Mouse (Mus musculus) heart, embryonic 11.5 days (tissue): ENCODE results near the gene Stap1. TPM values are rescaled to one million over a fixed set of nuclear protein-coding genes. Genes with fewer than 3 reads are reported as not detected.

Experiments used
- ATAC-seq: fragments of 200-750 bp; cut with Nextera tagmentation; replicated peaks from 2 replicates; pipeline ENCODE4 v1.8.0; 2017; ENCODE audit warnings: moderate library complexity; ENCODE audit not compliant: insufficient number of reproducible peaks, low FRiP score, low TSS enrichment
- H3K27ac ChIP-seq: fragments of 300-500 bp; sonication (generic); 2 replicates; pipeline ENCODE4 v1.5.1; 2014; ENCODE audit warnings: mild to moderate bottlenecking, low read depth, low read length
- H3K27me3 ChIP-seq: fragments of 300-500 bp; sonication (generic); 2 replicates; pipeline ENCODE4 v1.6.1; 2014; ENCODE audit warnings: mild to moderate bottlenecking, low read length, mixed read lengths; ENCODE audit not compliant: control insufficient read depth, insufficient read depth
- H3K36me3 ChIP-seq: fragments of 300-500 bp; sonication (generic); 2 replicates; pipeline ENCODE4 v1.6.1; 2014; ENCODE audit warnings: mild to moderate bottlenecking, low read length, moderate library complexity, mixed read lengths; ENCODE audit not compliant: control insufficient read depth, insufficient read depth
- H3K4me1 ChIP-seq: fragments of 300-500 bp; sonication (generic); 2 replicates; pipeline ENCODE4 v1.6.1; 2014; ENCODE audit warnings: low read length; ENCODE audit not compliant: control insufficient read depth, insufficient read depth
- H3K4me2 ChIP-seq: fragments of 300-500 bp; sonication (generic); 2 replicates; pipeline ENCODE4 v1.6.1; 2014; ENCODE audit warnings: mild to moderate bottlenecking, moderate library complexity
- H3K4me3 ChIP-seq: fragments of 300-500 bp; sonication (generic); 2 replicates; pipeline ENCODE4 v1.5.1; 2014; ENCODE audit warnings: low read depth, low read length
- H3K9ac ChIP-seq: fragments of 300-500 bp; sonication (generic); 2 replicates; pipeline ENCODE4 v1.6.1; 2014; ENCODE audit warnings: mild to moderate bottlenecking, low read depth, low read length, moderate library complexity
- H3K9me3 ChIP-seq: fragments of 300-500 bp; sonication (generic); replicated peaks from 2 replicates; pipeline ENCODE4 v1.6.1; 2016; ENCODE audit warnings: low read length; ENCODE audit not compliant: control insufficient read depth
- WGBS: fragments of 180-500 bp; shearing (Covaris S2); extraction: QIAGEN DNeasy Blood & Tissue Kit; methylation state at CpG from one replicate; pipeline ENCODE4 v1.1.7; 2014; ENCODE audit not compliant: insufficient replicate concordance; 5-methylcytosine and 5-hydroxymethylcytosine counted together
- polyA plus RNA-seq: library from polyadenylated mRNA; unstranded; fragments of >200 nt; fragmentation: Nextera tagmentation; extraction: Ambion mirVana; gene quantifications from 2 replicates; pipeline ENCODE4 v1.2.1, GENCODE M21; 2014

The Stap1 gene
- 0.15 and 0.29 TPM in 2 replicates for polyA plus RNA-seq

- H3K36me3 ChIP-seq: no peaks in the 10 kb centered on the region
- H3K4me3 ChIP-seq: no peak within 1 kb of the TSS
- no peak within 1 kb of the TSS for H3K27ac ChIP-seq
- no peaks in the 10 kb centered on the region for H3K4me1 ChIP-seq
- 62% methylated on average over 7 of the region's 7 CpGs for WGBS
- ATAC-seq: no peak
- no peaks in the 10 kb centered on the region for H3K27me3 ChIP-seq
- H3K9ac ChIP-seq: no peak within 1 kb of the TSS
- H3K4me2 ChIP-seq: no peak within 1 kb of the TSS
- H3K9me3 ChIP-seq: no peaks in the 10 kb centered on the region
Measured at GRCm38 (mm10) chr5:86071538-86071937, at the start of gene Stap1. Gene Stap1, plus strand, starts transcription at chr5:86071746.

GRCm38 (mm10) chr5:86029820-86030219 lies 41.7 kb upstream of the Stap1 start:
- Histone ChIP-seq H3K4me1 (no peaks in the 10 kb centered on the region), H3K9ac (no peak overlapping the region), H3K36me3 (peaks cover 9% of the 10 kb centered on the region; the same call in 1 of the 2 replicates), H3K9me3 (no peaks in the 10 kb centered on the region), H3K4me3 (no peak overlapping the region), H3K27me3 (no peaks in the 10 kb centered on the region), H3K4me2 (no peak overlapping the region), H3K27ac (no peak overlapping the region)
- 84% methylated on average over 2 of the region's 2 CpGs for WGBS
- no peak for ATAC-seq

- 95% methylated on average over 1 of the region's 1 CpGs for WGBS
- H3K4me2 ChIP-seq: peak overlapping the region; percentile 36
- no peak for ATAC-seq
- H3K27me3 ChIP-seq: no peaks in the 10 kb centered on the region
- H3K9ac ChIP-seq: no peak overlapping the region
- no peaks in the 10 kb centered on the region for H3K9me3 ChIP-seq
- H3K4me3 ChIP-seq: no peak overlapping the region
- H3K4me1 ChIP-seq: peaks cover 5% of the 10 kb centered on the region; the same call in 1 of the 2 replicates
- no peaks in the 10 kb centered on the region for H3K36me3 ChIP-seq
- H3K27ac ChIP-seq: no peak overlapping the region
Measured at GRCm38 (mm10) chr5:86063501-86063900, 8.0 kb upstream of the Stap1 start.

DNA sequence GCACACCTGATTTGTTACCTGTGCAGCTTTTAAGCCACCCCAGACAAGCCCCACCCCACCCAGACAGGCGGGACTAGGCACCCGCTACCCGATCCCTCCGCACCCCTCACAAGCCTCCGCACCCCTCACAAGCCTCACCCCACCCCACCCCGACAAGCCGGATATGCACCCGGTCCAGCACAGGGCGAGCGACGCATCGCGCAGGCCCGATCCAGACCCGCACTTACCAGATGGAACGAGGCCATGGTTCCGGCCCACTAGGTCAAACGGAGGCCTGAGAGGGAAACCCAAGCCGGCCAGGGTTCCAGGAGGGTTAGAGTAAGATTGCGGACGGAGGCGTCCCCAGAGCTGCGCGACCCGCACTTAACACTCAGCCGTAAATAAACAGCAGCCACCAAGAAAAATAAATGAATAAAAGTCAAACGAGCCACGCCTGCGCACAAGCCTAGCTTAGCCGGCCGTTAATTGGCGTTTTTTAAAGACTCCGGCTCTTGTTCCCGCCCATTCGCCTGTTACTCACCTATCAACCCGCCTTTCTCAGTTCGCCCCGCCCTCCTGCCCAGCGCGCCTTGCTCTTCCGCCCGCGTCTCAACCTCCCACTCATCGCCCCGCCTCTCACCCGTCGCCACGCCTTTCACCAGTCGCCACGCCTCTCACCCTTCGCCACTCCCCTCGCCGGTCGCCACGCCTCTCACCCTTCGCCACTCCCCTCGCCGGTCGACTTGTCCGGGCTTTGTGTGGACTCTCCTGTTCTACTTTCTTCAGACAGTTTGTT lies 6.3 kb upstream of the Stap1 start, which contains the start of gene Cenpc1:
Gene Cenpc1 (minus strand): TSS at position 483 of the 775 bp plus-strand sequence.
- no peaks in the 10 kb centered on the region for H3K27me3 ChIP-seq
- peak within 1 kb of the TSS; percentile 87 for H3K27ac ChIP-seq
- no peaks in the 10 kb centered on the region for H3K9me3 ChIP-seq
- H3K4me3 ChIP-seq: peak within 1 kb of the TSS; percentile 80
- ATAC-seq: peak; percentile 96
- H3K9ac ChIP-seq: peak within 1 kb of the TSS; percentile 90
- peak within 1 kb of the TSS; percentile 63 for H3K4me2 ChIP-seq
- peaks cover 5% of the 10 kb centered on the region; the same call in 1 of the 2 replicates for H3K4me1 ChIP-seq
- no peaks in the 10 kb centered on the region for H3K36me3 ChIP-seq
- WGBS: under 1% methylated on average over 60 of the region's 60 CpGs

- peak; percentile 62 for ATAC-seq
- Histone ChIP-seq H3K9me3 (no peaks in the 10 kb centered on the region), H3K27me3 (no peaks in the 10 kb centered on the region), H3K4me3 (peak overlapping the region; percentile 80), H3K9ac (peak overlapping the region; percentile 52), H3K4me2 (peak overlapping the region; percentile 63), H3K27ac (peak overlapping the region; percentile 70), H3K4me1 (peaks cover 5% of the 10 kb centered on the region; the same call in 1 of the 2 replicates), H3K36me3 (no peaks in the 10 kb centered on the region)
- WGBS: under 1% methylated on average over 17 of the region's 17 CpGs
Measured at GRCm38 (mm10) chr5:86065876-86066550, 5.5 kb upstream of the Stap1 start.

- ATAC-seq: no peak; the same call in 1 of the 2 replicates
- peak overlapping the region; percentile 80 for H3K4me3 ChIP-seq
- 1% methylated on average over 17 of the region's 17 CpGs for WGBS
- H3K27ac ChIP-seq: no peak overlapping the region; the same call in 1 of the 2 replicates
- H3K27me3 ChIP-seq: no peaks in the 10 kb centered on the region
- no peaks in the 10 kb centered on the region for H3K9me3 ChIP-seq
- peak overlapping the region; percentile 63 for H3K4me2 ChIP-seq
- H3K36me3 ChIP-seq: no peaks in the 10 kb centered on the region
- peak overlapping the region; percentile 52 for H3K9ac ChIP-seq
- H3K4me1 ChIP-seq: peaks cover 5% of the 10 kb centered on the region; the same call in 1 of the 2 replicates
Measured at GRCm38 (mm10) chr5:86066551-86066929, 5.0 kb upstream of the Stap1 start.

DNA sequence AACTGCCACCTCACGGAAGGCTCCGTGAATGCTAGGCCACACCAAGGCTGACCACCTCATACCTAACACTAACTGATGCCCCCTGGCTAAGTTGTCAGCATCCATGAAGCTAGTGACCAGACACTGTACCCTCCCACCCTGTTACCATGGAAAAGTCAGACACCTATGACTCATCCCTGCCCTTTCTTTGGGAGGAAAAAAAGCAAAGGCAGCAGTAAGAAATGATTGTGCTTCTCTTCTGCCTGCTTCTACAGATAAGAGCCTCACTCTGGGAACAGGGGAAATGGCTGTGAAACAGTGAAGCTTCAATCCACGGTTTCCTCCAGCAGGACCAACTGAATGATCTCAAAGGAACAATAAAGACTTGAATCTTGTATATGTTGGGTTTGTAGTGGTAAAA lies 3.1 kb upstream of the Stap1 start:
- 57% methylated on average over 3 of the region's 3 CpGs for WGBS
- Histone ChIP-seq H3K9me3 (no peaks in the 10 kb centered on the region), H3K27me3 (no peaks in the 10 kb centered on the region), H3K9ac (no peak overlapping the region), H3K4me2 (no peak overlapping the region), H3K27ac (no peak overlapping the region), H3K4me3 (no peak overlapping the region), H3K36me3 (no peaks in the 10 kb centered on the region), H3K4me1 (peaks cover 5% of the 10 kb centered on the region; the same call in 1 of the 2 replicates)
- ATAC-seq: no peak

DNA sequence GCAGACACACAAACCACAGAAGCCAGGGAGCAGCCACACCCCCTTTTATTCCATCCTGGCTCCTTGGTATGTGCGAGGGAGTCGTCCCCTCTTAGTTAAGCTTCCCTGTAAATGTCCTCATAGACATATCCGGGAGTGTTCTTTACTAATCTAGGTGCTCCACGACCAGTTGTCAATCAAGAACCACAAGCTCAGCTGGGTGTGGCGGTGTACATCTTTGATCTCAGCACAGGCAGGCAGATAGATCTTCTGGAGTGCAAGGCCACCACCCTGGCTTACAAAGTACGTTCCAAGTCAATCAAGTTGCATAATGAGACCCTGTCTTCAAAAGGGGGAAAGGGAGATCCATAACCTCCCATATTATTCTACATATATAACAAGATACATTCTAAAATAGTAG lies 2.4 kb upstream of the Stap1 start:
- ATAC-seq: no peak
- no peaks in the 10 kb centered on the region for H3K36me3 ChIP-seq
- no peak overlapping the region for H3K4me3 ChIP-seq
- H3K27me3 ChIP-seq: no peaks in the 10 kb centered on the region
- H3K4me2 ChIP-seq: no peak overlapping the region
- H3K4me1 ChIP-seq: peaks cover 3% of the 10 kb centered on the region; the same call in 1 of the 2 replicates
- H3K27ac ChIP-seq: no peak overlapping the region
- no peaks in the 10 kb centered on the region for H3K9me3 ChIP-seq
- 63% methylated on average over 6 of the region's 6 CpGs for WGBS
- no peak overlapping the region for H3K9ac ChIP-seq
